Mouse (Mus musculus): Measurements from ENCODE around the gene Ppm1h. TPM values are rescaled to one million over a fixed set of nuclear protein-coding genes. Genes with fewer than 3 reads are reported as not detected.

The Ppm1h gene
- polyA plus RNA-seq, 1 experiment from 2014 or later: 33.5 TPM

GRCm38 (mm10) chr10:122900466-122900865 lies 221.9 kb downstream of the Ppm1h start:
- 73% methylated on average over 1 of the region's 1 CpGs for WGBS
- no peak for ATAC-seq (replicated peaks; ENCODE audit: low FRiP score, low read depth)
- no peak overlapping the region for H3K27ac ChIP-seq

GRCm38 (mm10) chr10:122901379-122901778 lies 222.8 kb downstream of the Ppm1h start:
- WGBS: 78% methylated on average over 5 of the region's 5 CpGs

More at GRCm38 (mm10) chr10:122900466-122900865, 221.9 kb downstream of the Ppm1h start:
- no peak for DNase-seq (ENCODE audit: low spot score)
- Histone ChIP-seq H3K4me1 (replicated peaks; ENCODE audit: insufficient read depth, low read length) (peaks cover 5% of the 10 kb centered on the region; the same call in 1 of the 2 replicates), H3K36me3 (ENCODE audit: insufficient read depth, low read length) (no peaks in the 10 kb centered on the region), H3K4me2 (ENCODE audit: low read length) (no peak overlapping the region), H3K27me3 (ENCODE audit: insufficient read depth, low read length) (no peaks in the 10 kb centered on the region), H3K9ac (ENCODE audit: low read depth, low read length) (no peak overlapping the region), H3K9me3 (replicated peaks; ENCODE audit: low read length) (no peaks in the 10 kb centered on the region), H3K4me3 (replicated peaks; ENCODE audit: low read depth, low read length) (no peak overlapping the region)
- no peak for TF ChIP-seq CTCF (IDR thresholded peaks at IDR 0.05; ENCODE audit: low read depth)

GRCm38 (mm10) chr10:122909406-122910032 lies 231.0 kb downstream of the Ppm1h start:
- no peak overlapping the region for H3K27ac ChIP-seq
- 84% methylated on average over 9 of the region's 9 CpGs for WGBS
- no peak for DNase-seq (ENCODE audit: low spot score)

More at GRCm38 (mm10) chr10:122901379-122901778, 222.8 kb downstream of the Ppm1h start:
- H3K27ac ChIP-seq: no peak overlapping the region
- no peak overlapping the region for H3K4me3 ChIP-seq (replicated peaks; ENCODE audit: low read depth, low read length)
- H3K36me3 ChIP-seq (ENCODE audit: insufficient read depth, low read length): peaks cover 7% of the 10 kb centered on the region; the same call in 1 of the 2 replicates
- H3K27me3 ChIP-seq (ENCODE audit: insufficient read depth, low read length): no peaks in the 10 kb centered on the region
- no peak for TF ChIP-seq CTCF (IDR thresholded peaks at IDR 0.05; ENCODE audit: low read depth)
- H3K9ac ChIP-seq (ENCODE audit: low read depth, low read length): no peak overlapping the region
- H3K4me1 ChIP-seq (replicated peaks; ENCODE audit: insufficient read depth, low read length): peaks cover 5% of the 10 kb centered on the region; the same call in 1 of the 2 replicates
- H3K9me3 ChIP-seq (replicated peaks; ENCODE audit: low read length): no peaks in the 10 kb centered on the region
- DNase-seq (ENCODE audit: low spot score) (no peak), ATAC-seq (replicated peaks; ENCODE audit: low FRiP score, low read depth) (no peak)
- no peak overlapping the region for H3K4me2 ChIP-seq (ENCODE audit: low read length)

DNA sequence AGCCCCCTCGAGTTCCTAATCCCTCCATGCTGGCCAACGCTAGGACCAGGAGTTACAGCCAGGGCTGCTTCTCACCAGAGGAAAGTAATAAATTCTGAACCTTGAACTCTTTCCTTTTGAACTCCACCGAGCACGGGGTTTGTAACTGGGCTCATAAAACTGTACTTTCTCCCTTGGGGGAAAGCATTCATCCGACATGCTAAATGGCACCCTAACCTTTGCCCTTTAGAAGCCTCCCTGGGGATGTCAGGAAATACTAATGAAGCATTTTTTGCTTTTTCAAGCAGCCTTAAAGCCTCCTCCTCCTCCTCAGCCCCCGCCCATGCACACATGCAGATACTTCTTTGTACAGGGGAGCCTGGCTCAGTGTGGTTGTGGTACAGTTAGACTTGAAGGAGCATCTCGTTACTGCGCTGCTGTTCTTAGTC lies 232.2 kb downstream of the Ppm1h start:
- peaks cover 5% of the 10 kb centered on the region; the same call in 1 of the 2 replicates for H3K36me3 ChIP-seq (ENCODE audit: insufficient read depth, low read length)
- no peak overlapping the region for H3K4me3 ChIP-seq (replicated peaks; ENCODE audit: low read depth, low read length)
- no peak overlapping the region for H3K9ac ChIP-seq (ENCODE audit: low read depth, low read length)
- H3K4me2 ChIP-seq (ENCODE audit: low read length): no peak overlapping the region
- H3K27ac ChIP-seq: peak overlapping the region; percentile 72
- no peaks in the 10 kb centered on the region for H3K27me3 ChIP-seq (ENCODE audit: insufficient read depth, low read length)
- ATAC-seq (replicated peaks; ENCODE audit: low FRiP score, low read depth): peak; percentile 79
- no peaks in the 10 kb centered on the region for H3K9me3 ChIP-seq (replicated peaks; ENCODE audit: low read length)
- 14% methylated on average over 8 of the region's 8 CpGs for WGBS
- no peak for TF ChIP-seq CTCF (IDR thresholded peaks at IDR 0.05; ENCODE audit: low read depth)
- peak; percentile 84 for DNase-seq (ENCODE audit: low spot score)
- H3K4me1 ChIP-seq (replicated peaks; ENCODE audit: insufficient read depth, low read length): peaks cover 27% of the 10 kb centered on the region

More at GRCm38 (mm10) chr10:122909406-122910032, 231.0 kb downstream of the Ppm1h start:
- H3K4me2 ChIP-seq (ENCODE audit: low read length): no peak overlapping the region
- no peak overlapping the region for H3K4me3 ChIP-seq (replicated peaks; ENCODE audit: low read depth, low read length)
- H3K36me3 ChIP-seq (ENCODE audit: insufficient read depth, low read length): peaks cover 7% of the 10 kb centered on the region; the same call in 1 of the 2 replicates
- no peaks in the 10 kb centered on the region for H3K9me3 ChIP-seq (replicated peaks; ENCODE audit: low read length)
- peaks cover 20% of the 10 kb centered on the region for H3K4me1 ChIP-seq (replicated peaks; ENCODE audit: insufficient read depth, low read length)
- no peak for TF ChIP-seq CTCF (IDR thresholded peaks at IDR 0.05; ENCODE audit: low read depth)
- H3K9ac ChIP-seq (ENCODE audit: low read depth, low read length): no peak overlapping the region
- ATAC-seq (replicated peaks; ENCODE audit: low FRiP score, low read depth): no peak
- H3K27me3 ChIP-seq (ENCODE audit: insufficient read depth, low read length): no peaks in the 10 kb centered on the region

- no peak for DNase-seq (ENCODE audit: low spot score)
- ATAC-seq (replicated peaks; ENCODE audit: low FRiP score, low read depth): no peak
- H3K27me3 ChIP-seq (ENCODE audit: insufficient read depth, low read length): no peaks in the 10 kb centered on the region
- H3K9ac ChIP-seq (ENCODE audit: low read depth, low read length): no peak overlapping the region; the same call in 1 of the 2 replicates
- peaks cover 30% of the 10 kb centered on the region for H3K4me1 ChIP-seq (replicated peaks; ENCODE audit: insufficient read depth, low read length)
- H3K27ac ChIP-seq: peak overlapping the region; percentile 72
- H3K36me3 ChIP-seq (ENCODE audit: insufficient read depth, low read length): no peaks in the 10 kb centered on the region
- H3K9me3 ChIP-seq (replicated peaks; ENCODE audit: low read length): no peaks in the 10 kb centered on the region
- H3K4me3 ChIP-seq (replicated peaks; ENCODE audit: low read depth, low read length): no peak overlapping the region
- WGBS: 52% methylated on average over 8 of the region's 8 CpGs
- no peak for TF ChIP-seq CTCF (IDR thresholded peaks at IDR 0.05; ENCODE audit: low read depth)
- no peak overlapping the region for H3K4me2 ChIP-seq (ENCODE audit: low read length)
Measured at GRCm38 (mm10) chr10:122911668-122912067, 233.1 kb downstream of the Ppm1h start.

GRCm38 (mm10) chr10:122912086-122912690 lies 233.6 kb downstream of the Ppm1h start:
- H3K36me3 ChIP-seq (ENCODE audit: insufficient read depth, low read length): no peaks in the 10 kb centered on the region
- TF ChIP-seq CTCF (IDR thresholded peaks at IDR 0.05; ENCODE audit: low read depth): no peak
- H3K4me2 ChIP-seq (ENCODE audit: low read length): peak overlapping the region; percentile 2; the same call in 1 of the 2 replicates
- peaks cover 30% of the 10 kb centered on the region for H3K4me1 ChIP-seq (replicated peaks; ENCODE audit: insufficient read depth, low read length)
- no peak overlapping the region for H3K4me3 ChIP-seq (replicated peaks; ENCODE audit: low read depth, low read length)
- H3K9me3 ChIP-seq (replicated peaks; ENCODE audit: low read length): no peaks in the 10 kb centered on the region
- H3K27me3 ChIP-seq (ENCODE audit: insufficient read depth, low read length): no peaks in the 10 kb centered on the region
- ATAC-seq (replicated peaks; ENCODE audit: low FRiP score, low read depth) (no peak), DNase-seq (ENCODE audit: low spot score) (peak; percentile 69)
- peak overlapping the region; percentile 32; the same call in 1 of the 2 replicates for H3K9ac ChIP-seq (ENCODE audit: low read depth, low read length)
- H3K27ac ChIP-seq: peak overlapping the region; percentile 90
- 32% methylated on average over 10 of the region's 12 CpGs for WGBS
